Mouse (Mus musculus) heart, embryonic 11.5 days (tissue): ENCODE data around the gene Kmt2c. TPM values are rescaled to one million over a fixed set of nuclear protein-coding genes. Genes with fewer than 3 reads are reported as not detected.

Source experiments
- ATAC-seq: fragments of 200-750 bp; cut with Nextera tagmentation; replicated peaks from 2 replicates; pipeline ENCODE4 v1.8.0; 2017; ENCODE audit warnings: moderate library complexity; ENCODE audit not compliant: insufficient number of reproducible peaks, low FRiP score, low TSS enrichment
- H3K27ac ChIP-seq: fragments of 300-500 bp; sonication (generic); 2 replicates; pipeline ENCODE4 v1.5.1; 2014; ENCODE audit warnings: mild to moderate bottlenecking, low read depth, low read length
- H3K27me3 ChIP-seq: fragments of 300-500 bp; sonication (generic); 2 replicates; pipeline ENCODE4 v1.6.1; 2014; ENCODE audit warnings: mild to moderate bottlenecking, low read length, mixed read lengths; ENCODE audit not compliant: control insufficient read depth, insufficient read depth
- H3K36me3 ChIP-seq: fragments of 300-500 bp; sonication (generic); 2 replicates; pipeline ENCODE4 v1.6.1; 2014; ENCODE audit warnings: mild to moderate bottlenecking, low read length, moderate library complexity, mixed read lengths; ENCODE audit not compliant: control insufficient read depth, insufficient read depth
- H3K4me1 ChIP-seq: fragments of 300-500 bp; sonication (generic); 2 replicates; pipeline ENCODE4 v1.6.1; 2014; ENCODE audit warnings: low read length; ENCODE audit not compliant: control insufficient read depth, insufficient read depth
- H3K4me2 ChIP-seq: fragments of 300-500 bp; sonication (generic); 2 replicates; pipeline ENCODE4 v1.6.1; 2014; ENCODE audit warnings: mild to moderate bottlenecking, moderate library complexity
- H3K4me3 ChIP-seq: fragments of 300-500 bp; sonication (generic); 2 replicates; pipeline ENCODE4 v1.5.1; 2014; ENCODE audit warnings: low read depth, low read length
- H3K9ac ChIP-seq: fragments of 300-500 bp; sonication (generic); 2 replicates; pipeline ENCODE4 v1.6.1; 2014; ENCODE audit warnings: mild to moderate bottlenecking, low read depth, low read length, moderate library complexity
- H3K9me3 ChIP-seq: fragments of 300-500 bp; sonication (generic); replicated peaks from 2 replicates; pipeline ENCODE4 v1.6.1; 2016; ENCODE audit warnings: low read length; ENCODE audit not compliant: control insufficient read depth
- WGBS: fragments of 180-500 bp; shearing (Covaris S2); extraction: QIAGEN DNeasy Blood & Tissue Kit; methylation state at CpG from one replicate; pipeline ENCODE4 v1.1.7; 2014; ENCODE audit not compliant: insufficient replicate concordance; 5-methylcytosine and 5-hydroxymethylcytosine counted together
- polyA plus RNA-seq: library from polyadenylated mRNA; unstranded; fragments of >200 nt; fragmentation: Nextera tagmentation; extraction: Ambion mirVana; gene quantifications from 2 replicates; pipeline ENCODE4 v1.2.1, GENCODE M21; 2014

Kmt2c gene
- 9.8 and 12.9 TPM in 2 replicates for polyA plus RNA-seq

- Histone ChIP-seq H3K27me3 (no peaks in the 10 kb centered on the region), H3K4me2 (peak within 1 kb of the TSS; percentile 83), H3K4me1 (peaks cover 10% of the 10 kb centered on the region; the same call in 1 of the 2 replicates), H3K4me3 (peak within 1 kb of the TSS; percentile 97), H3K9ac (peak within 1 kb of the TSS; percentile 98), H3K27ac (peak within 1 kb of the TSS; percentile 100), H3K9me3 (no peaks in the 10 kb centered on the region), H3K36me3 (no peaks in the 10 kb centered on the region)
- ATAC-seq, result peak; percentile 5; the same call in 1 of the 2 replicates
- under 1% methylated on average over 28 of the region's 54 CpGs for WGBS
These were observed at the start of gene Kmt2c for GRCm38 (mm10) chr5:25498346-25498820. Gene Kmt2c, minus strand, starts transcription at chr5:25498783.

- H3K36me3 ChIP-seq, result no peaks in the 10 kb centered on the region
- ATAC-seq, result no peak
- WGBS, result 89% methylated on average over 2 of the region's 2 CpGs
- H3K4me3 ChIP-seq, result no peak overlapping the region
- no peaks in the 10 kb centered on the region for H3K27me3 ChIP-seq
- no peaks in the 10 kb centered on the region for H3K4me1 ChIP-seq
- H3K9me3 ChIP-seq, result no peaks in the 10 kb centered on the region
- H3K27ac ChIP-seq, result no peak overlapping the region
- no peak overlapping the region for H3K4me2 ChIP-seq
- no peak overlapping the region for H3K9ac ChIP-seq
These were observed 48.3 kb upstream of the Kmt2c start for GRCm38 (mm10) chr5:25546912-25547311.

- no peak for ATAC-seq
- no peak overlapping the region for H3K4me3 ChIP-seq
- no peak overlapping the region for H3K27ac ChIP-seq
- no peaks in the 10 kb centered on the region for H3K9me3 ChIP-seq
- H3K4me2 ChIP-seq, result no peak overlapping the region
- H3K36me3 ChIP-seq, result no peaks in the 10 kb centered on the region
- no peaks in the 10 kb centered on the region for H3K27me3 ChIP-seq
- no peaks in the 10 kb centered on the region for H3K4me1 ChIP-seq
- H3K9ac ChIP-seq, result no peak overlapping the region
- 88% methylated on average over 5 of the region's 5 CpGs for WGBS
These were observed 46.0 kb upstream of the Kmt2c start for GRCm38 (mm10) chr5:25544566-25544965.

- Histone ChIP-seq H3K27me3 (no peaks in the 10 kb centered on the region), H3K4me2 (no peak overlapping the region), H3K4me3 (no peak overlapping the region), H3K4me1 (no peaks in the 10 kb centered on the region), H3K9me3 (no peaks in the 10 kb centered on the region), H3K36me3 (no peaks in the 10 kb centered on the region), H3K27ac (no peak overlapping the region), H3K9ac (no peak overlapping the region)
- ATAC-seq, result no peak
- WGBS, result 75% methylated on average over 3 of the region's 3 CpGs
These were observed 45.5 kb upstream of the Kmt2c start for GRCm38 (mm10) chr5:25544061-25544460.

- no peak overlapping the region for H3K4me2 ChIP-seq
- no peaks in the 10 kb centered on the region for H3K27me3 ChIP-seq
- H3K36me3 ChIP-seq, result no peaks in the 10 kb centered on the region
- peaks cover 3% of the 10 kb centered on the region; the same call in 1 of the 2 replicates for H3K4me1 ChIP-seq
- H3K9me3 ChIP-seq, result peaks cover 3% of the 10 kb centered on the region; the same call in 1 of the 2 replicates
- 68% methylated on average over 2 of the region's 2 CpGs for WGBS
- ATAC-seq, result no peak
- H3K4me3 ChIP-seq, result no peak overlapping the region
- H3K27ac ChIP-seq, result no peak overlapping the region
- no peak overlapping the region for H3K9ac ChIP-seq
These were observed 43.1 kb upstream of the Kmt2c start for GRCm38 (mm10) chr5:25541661-25542060.

- no peak overlapping the region for H3K4me2 ChIP-seq
- WGBS, result 87% methylated on average over 3 of the region's 3 CpGs
- H3K9me3 ChIP-seq, result peaks cover 3% of the 10 kb centered on the region; the same call in 1 of the 2 replicates
- H3K9ac ChIP-seq, result no peak overlapping the region
- H3K4me3 ChIP-seq, result no peak overlapping the region
- H3K27ac ChIP-seq, result no peak overlapping the region
- H3K27me3 ChIP-seq, result no peaks in the 10 kb centered on the region
- ATAC-seq, result no peak
- peaks cover 3% of the 10 kb centered on the region; the same call in 1 of the 2 replicates for H3K4me1 ChIP-seq
- no peaks in the 10 kb centered on the region for H3K36me3 ChIP-seq
These were observed 42.3 kb upstream of the Kmt2c start for GRCm38 (mm10) chr5:25540921-25541320.

- no peaks in the 10 kb centered on the region for H3K27me3 ChIP-seq
- no peak overlapping the region for H3K9ac ChIP-seq
- H3K36me3 ChIP-seq, result no peaks in the 10 kb centered on the region
- H3K9me3 ChIP-seq, result peaks cover 3% of the 10 kb centered on the region; the same call in 1 of the 2 replicates
- H3K4me2 ChIP-seq, result no peak overlapping the region
- H3K4me3 ChIP-seq, result no peak overlapping the region
- no peak for ATAC-seq
- no peak overlapping the region for H3K27ac ChIP-seq
- H3K4me1 ChIP-seq, result peaks cover 3% of the 10 kb centered on the region; the same call in 1 of the 2 replicates
These were observed 41.8 kb upstream of the Kmt2c start for GRCm38 (mm10) chr5:25540412-25540811.

- H3K4me2 ChIP-seq, result no peak overlapping the region
- no peak overlapping the region for H3K4me3 ChIP-seq
- ATAC-seq, result no peak
- H3K4me1 ChIP-seq, result peaks cover 3% of the 10 kb centered on the region; the same call in 1 of the 2 replicates
- no peaks in the 10 kb centered on the region for H3K27me3 ChIP-seq
- H3K9ac ChIP-seq, result no peak overlapping the region
- no peak overlapping the region for H3K27ac ChIP-seq
- peaks cover 3% of the 10 kb centered on the region; the same call in 1 of the 2 replicates for H3K9me3 ChIP-seq
- 37% methylated on average over 6 of the region's 6 CpGs for WGBS
- H3K36me3 ChIP-seq, result no peaks in the 10 kb centered on the region
These were observed 38.4 kb upstream of the Kmt2c start for GRCm38 (mm10) chr5:25536921-25537409.

GRCm38 (mm10) chr5:25536451-25536850 is 37.9 kb upstream of the Kmt2c start:
- WGBS, result 54% methylated on average over 2 of the region's 2 CpGs
- no peak for ATAC-seq
- H3K9me3 ChIP-seq, result peaks cover 3% of the 10 kb centered on the region; the same call in 1 of the 2 replicates

More at GRCm38 (mm10) chr5:25536451-25536850, 37.9 kb upstream of the Kmt2c start:
- Histone ChIP-seq H3K9ac (no peak overlapping the region), H3K4me3 (no peak overlapping the region), H3K27me3 (no peaks in the 10 kb centered on the region), H3K27ac (no peak overlapping the region), H3K4me2 (no peak overlapping the region), H3K36me3 (no peaks in the 10 kb centered on the region), H3K4me1 (peaks cover 3% of the 10 kb centered on the region; the same call in 1 of the 2 replicates)
